Comparison of ENCODE assay signal across 13 mouse cellular contexts in the genomic region with DNA sequence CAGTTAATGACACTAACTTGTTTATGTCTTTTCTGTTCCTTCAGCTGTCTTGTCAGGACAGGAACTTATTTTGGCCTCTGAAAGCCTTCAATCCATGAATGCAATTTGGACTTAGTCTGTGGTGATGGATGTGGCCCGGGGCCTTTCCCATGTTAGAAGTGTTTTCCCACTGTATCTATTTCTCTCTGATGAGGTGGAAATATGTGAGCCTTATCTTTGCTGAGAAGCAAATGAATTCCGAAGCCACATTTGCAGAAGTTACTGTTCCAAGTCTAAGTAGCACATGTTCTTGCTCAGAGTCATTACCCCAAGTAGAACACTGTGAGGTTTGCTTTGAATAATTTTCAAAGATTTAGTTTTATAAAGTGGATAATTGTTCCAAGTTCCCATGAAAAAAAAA.
"Had no signal": no experiment of that assay in that cellular context is flagged by ENCODE, and none has a peak within 500 bp of the region (broad histone marks: within the 10 kb centered on the region; RNA-seq: fewer than 3 reads in every experiment).

No protein-coding gene starts in this region.

- H3K27ac ChIP-seq: limb, embryonic 12.5 days; liver, embryonic 12.5 days; lung, embryonic 15.5 days; midbrain, embryonic 12.5 days; neural tube, embryonic 13.5 days; stomach, embryonic 15.5 days had no signal

- H3K27me3 ChIP-seq: limb, embryonic 12.5 days; liver, embryonic 12.5 days; lung, embryonic 15.5 days; midbrain, embryonic 12.5 days; neural tube, embryonic 13.5 days; stomach, embryonic 15.5 days had no signal

- H3K9ac ChIP-seq: limb, embryonic 12.5 days; liver, embryonic 12.5 days; lung, embryonic 15.5 days; midbrain, embryonic 12.5 days; neural tube, embryonic 13.5 days; stomach, embryonic 15.5 days had no signal

- H3K4me3 ChIP-seq: limb, embryonic 12.5 days; liver, embryonic 12.5 days; lung, embryonic 15.5 days; midbrain, embryonic 12.5 days; neural tube, embryonic 13.5 days; stomach, embryonic 15.5 days had no signal

- H3K9me3 ChIP-seq: limb, embryonic 12.5 days; liver, embryonic 12.5 days; lung, embryonic 15.5 days; midbrain, embryonic 12.5 days; neural tube, embryonic 13.5 days; stomach, embryonic 15.5 days had no signal

- DNase-seq: kidney, adult 8-10 months; kidney, postnatal 25 days; layer of hippocampus, postnatal 36 days; right cerebral cortex, postnatal 14 days; thymus, adult 2 months; thymus, postnatal 25 days had no signal

- H3K4me2 ChIP-seq: limb, embryonic 12.5 days; liver, embryonic 12.5 days; lung, embryonic 15.5 days; midbrain, embryonic 12.5 days; neural tube, embryonic 13.5 days; stomach, embryonic 15.5 days had no signal

- ATAC-seq: liver, embryonic 12.5 days; midbrain, embryonic 16.5 days had no signal

- H3K36me3 ChIP-seq: limb, embryonic 12.5 days; liver, embryonic 12.5 days; lung, embryonic 15.5 days; midbrain, embryonic 12.5 days; neural tube, embryonic 13.5 days; stomach, embryonic 15.5 days had no signal

- H3K4me1 ChIP-seq: limb, embryonic 12.5 days; liver, embryonic 12.5 days; lung, embryonic 15.5 days; midbrain, embryonic 12.5 days; neural tube, embryonic 13.5 days; stomach, embryonic 15.5 days had no signal
